Mouse (Mus musculus) lung, embryonic 16.5 days (tissue): Measurements from ENCODE around the gene Lypd6b. TPM values are rescaled to one million over a fixed set of nuclear protein-coding genes. Genes with fewer than 3 reads are reported as not detected.

Experiments used
- ATAC-seq: fragments of 200-750 bp; cut with Nextera tagmentation; 2 replicates; pipeline ENCODE4 v1.8.0; 2017; ENCODE audit warnings: low read depth, mild to moderate bottlenecking, moderate library complexity
- H3K27ac ChIP-seq: fragments of 300-500 bp; sonication (generic); 2 replicates; pipeline ENCODE4 v1.5.1; 2014; ENCODE audit warnings: mild to moderate bottlenecking, control low read depth, low read length
- H3K27me3 ChIP-seq: fragments of 300-500 bp; sonication (generic); 2 replicates; pipeline ENCODE4 v1.6.1; 2014; ENCODE audit warnings: low read depth, low read length, mixed read lengths; ENCODE audit not compliant: control insufficient read depth, insufficient read depth
- H3K36me3 ChIP-seq: fragments of 300-500 bp; sonication (generic); 2 replicates; pipeline ENCODE4 v1.6.1; 2014; ENCODE audit warnings: low read length; ENCODE audit not compliant: control insufficient read depth, insufficient read depth
- H3K4me1 ChIP-seq: fragments of 300-500 bp; sonication (generic); replicated peaks from 2 replicates; pipeline ENCODE4 v1.6.1; 2014; ENCODE audit warnings: low read length, mixed read lengths; ENCODE audit not compliant: control insufficient read depth, insufficient read depth
- H3K4me2 ChIP-seq: fragments of 300-500 bp; sonication (generic); 2 replicates; pipeline ENCODE4 v1.6.1; 2014; ENCODE audit warnings: low read depth, low read length, control low read depth
- H3K4me3 ChIP-seq: fragments of 300-500 bp; sonication (generic); 2 replicates; pipeline ENCODE4 v1.5.1; 2014; ENCODE audit warnings: mild to moderate bottlenecking, low read length, control low read depth
- H3K9ac ChIP-seq: fragments of 300-500 bp; sonication (generic); 2 replicates; pipeline ENCODE4 v1.6.1; 2014; ENCODE audit warnings: low read length, control low read depth
- H3K9me3 ChIP-seq: fragments of 300-500 bp; sonication (generic); 2 replicates; pipeline ENCODE4 v1.6.1; 2016; ENCODE audit warnings: low read length; ENCODE audit not compliant: control insufficient read depth
- WGBS: fragments of 180-500 bp; shearing (Covaris S2); extraction: QIAGEN DNeasy Blood & Tissue Kit; methylation state at CpG from one replicate; pipeline ENCODE4 v1.1.7; 2014; 5-methylcytosine and 5-hydroxymethylcytosine counted together
- polyA plus RNA-seq: library from polyadenylated mRNA; unstranded; fragments of >200 nt; fragmentation: Nextera tagmentation; extraction: Ambion mirVana; gene quantifications from 2 replicates; pipeline ENCODE4 v1.2.1, GENCODE M21; 2015

Lypd6b gene
- polyA plus RNA-seq, 1 experiment from 2014 or later: 2.2 TPM

DNA sequence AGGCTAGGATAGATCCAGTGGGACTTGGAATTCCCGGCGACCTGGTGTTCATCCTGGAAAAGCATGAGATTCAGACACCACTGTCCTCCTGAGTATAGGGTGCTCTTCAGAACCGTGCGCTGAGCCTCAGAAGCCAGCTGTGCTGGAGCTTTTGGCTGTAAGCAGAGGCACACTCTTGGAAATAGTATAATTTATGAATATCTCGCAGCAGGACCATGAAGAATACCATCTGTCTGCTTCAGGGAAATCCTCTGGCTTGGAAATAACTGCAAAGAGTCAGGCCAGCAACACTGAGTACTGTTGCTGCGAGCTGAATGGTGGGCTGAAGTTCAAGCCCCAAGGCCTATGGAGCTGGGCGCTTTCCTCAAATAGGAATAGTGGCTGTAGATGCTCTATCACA lies 29.9 kb upstream of the Lypd6b start:
- 73% methylated on average over 7 of the region's 7 CpGs for WGBS
- no peaks in the 10 kb centered on the region for H3K4me1 ChIP-seq
- no peak overlapping the region for H3K27ac ChIP-seq
- ATAC-seq: peak; percentile 60; the same call in 1 of the 2 replicates
- no peaks in the 10 kb centered on the region for H3K36me3 ChIP-seq
- no peak overlapping the region for H3K4me2 ChIP-seq
- no peak overlapping the region for H3K4me3 ChIP-seq
- peaks cover 3% of the 10 kb centered on the region; the same call in 1 of the 2 replicates for H3K9me3 ChIP-seq
- no peak overlapping the region for H3K9ac ChIP-seq
- H3K27me3 ChIP-seq: no peaks in the 10 kb centered on the region; the same call in none of the 2 replicates

- no peak overlapping the region for H3K27ac ChIP-seq
- 33% methylated on average over 7 of the region's 7 CpGs for WGBS
- H3K4me3 ChIP-seq: no peak overlapping the region
- H3K9ac ChIP-seq: no peak overlapping the region
- no peaks in the 10 kb centered on the region for H3K36me3 ChIP-seq
- peaks cover 3% of the 10 kb centered on the region; the same call in 1 of the 2 replicates for H3K9me3 ChIP-seq
- peaks cover 20% of the 10 kb centered on the region for H3K27me3 ChIP-seq
- H3K4me2 ChIP-seq: no peak overlapping the region
- ATAC-seq: peak; percentile 86
- no peaks in the 10 kb centered on the region for H3K4me1 ChIP-seq
Observed at GRCm38 (mm10) chr2:49764331-49764946, 23.0 kb upstream of the Lypd6b start.

- H3K27me3 ChIP-seq: peaks cover 20% of the 10 kb centered on the region
- H3K4me3 ChIP-seq: no peak overlapping the region
- ATAC-seq: no peak
- H3K9me3 ChIP-seq: no peaks in the 10 kb centered on the region
- H3K9ac ChIP-seq: no peak overlapping the region
- H3K36me3 ChIP-seq: no peaks in the 10 kb centered on the region
- 0 out of 2 replicates have a peak, but pooled peaks cover 7% of the 10 kb centered on the region for H3K4me1 ChIP-seq
- H3K27ac ChIP-seq: no peak overlapping the region
- no peak overlapping the region for H3K4me2 ChIP-seq
- 70% methylated on average over 2 of the region's 2 CpGs for WGBS
Observed at GRCm38 (mm10) chr2:49768916-49769315, 18.6 kb upstream of the Lypd6b start.

DNA sequence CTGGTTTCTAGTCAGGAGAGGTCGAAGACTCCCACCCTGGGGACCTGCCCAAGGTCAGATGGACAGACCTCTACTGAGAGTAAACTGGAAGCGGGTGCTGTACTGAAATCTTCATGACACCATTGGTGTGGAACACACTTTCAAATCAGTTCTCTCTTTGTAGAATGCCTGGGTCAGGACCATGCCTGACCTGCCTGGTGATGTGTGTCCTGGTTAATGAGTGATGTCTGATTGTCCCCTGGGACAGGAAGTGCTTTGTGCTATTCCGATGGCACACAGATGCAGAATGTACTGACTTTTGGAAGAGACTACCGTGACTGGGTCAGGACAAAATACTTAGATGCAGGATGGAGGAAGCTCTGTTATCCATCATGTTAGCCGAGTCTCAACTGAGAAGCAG lies 17.0 kb upstream of the Lypd6b start:
- Histone ChIP-seq H3K36me3 (no peaks in the 10 kb centered on the region), H3K9ac (no peak overlapping the region), H3K9me3 (no peaks in the 10 kb centered on the region), H3K4me3 (no peak overlapping the region), H3K4me2 (no peak overlapping the region), H3K27ac (no peak overlapping the region), H3K27me3 (peaks cover 20% of the 10 kb centered on the region), H3K4me1 (0 out of 2 replicates have a peak, but pooled peaks cover 7% of the 10 kb centered on the region)
- 65% methylated on average over 5 of the region's 5 CpGs for WGBS
- ATAC-seq: no peak

DNA sequence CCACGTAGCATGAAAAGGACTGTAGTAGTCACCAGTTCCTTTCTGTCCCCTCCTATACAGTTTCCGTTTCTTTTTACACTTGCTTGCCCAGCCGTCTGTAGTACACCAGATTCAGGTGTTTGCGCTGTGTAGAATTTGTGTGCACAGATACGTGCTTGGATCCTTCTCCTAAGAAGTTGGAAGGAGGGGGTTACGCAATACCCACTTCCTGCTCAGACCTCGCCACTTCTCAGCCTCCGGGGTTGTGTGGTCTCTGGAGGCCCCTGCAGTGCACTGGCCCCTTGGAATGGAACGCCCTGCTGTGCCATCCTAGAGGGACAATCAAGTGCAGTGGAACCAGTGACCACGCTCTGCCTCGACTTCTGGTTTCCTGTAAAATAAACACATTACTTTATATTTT lies 16.3 kb upstream of the Lypd6b start:
- WGBS: 35% methylated on average over 11 of the region's 11 CpGs
- peak; percentile 84 for ATAC-seq
- Histone ChIP-seq H3K9ac (no peak overlapping the region), H3K9me3 (no peaks in the 10 kb centered on the region), H3K36me3 (no peaks in the 10 kb centered on the region), H3K4me1 (0 out of 2 replicates have a peak, but pooled peaks cover 7% of the 10 kb centered on the region), H3K27ac (no peak overlapping the region), H3K27me3 (peaks cover 16% of the 10 kb centered on the region), H3K4me2 (peak overlapping the region; percentile 12; the same call in 1 of the 2 replicates), H3K4me3 (no peak overlapping the region)

DNA sequence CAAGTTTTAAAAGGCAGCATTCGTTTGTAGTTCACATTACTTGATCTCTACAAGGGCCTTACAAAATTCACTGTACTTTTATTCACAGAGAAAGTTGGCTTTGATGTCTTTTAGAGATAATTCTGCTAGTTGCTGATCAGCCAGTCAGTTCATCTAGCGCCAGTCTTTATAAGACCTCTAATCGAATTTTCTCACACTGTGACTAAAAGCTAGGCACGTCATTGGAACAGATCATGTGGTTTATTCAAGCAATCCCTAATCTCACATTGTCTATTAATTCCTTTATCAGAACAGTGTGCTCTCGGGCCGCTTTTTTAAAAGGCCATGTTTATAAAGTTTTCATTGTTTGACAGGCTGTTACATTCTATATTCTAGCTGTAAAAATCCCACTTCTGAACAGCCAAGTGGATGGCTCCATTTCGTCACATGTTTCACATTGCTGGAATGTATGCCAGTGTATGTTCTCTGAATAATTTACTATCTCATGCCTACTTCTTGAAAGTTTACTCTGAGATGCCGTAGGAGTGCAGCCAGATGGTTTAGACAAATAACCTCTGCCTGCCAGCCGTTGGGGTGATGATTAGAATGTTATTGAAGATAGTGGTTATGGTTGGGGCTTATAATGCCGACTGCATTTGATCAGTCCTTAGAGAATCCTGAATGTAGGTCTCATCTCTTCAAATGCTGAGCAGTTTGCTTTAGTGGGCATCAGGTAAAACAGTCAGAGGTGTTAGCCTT lies 14.1 kb upstream of the Lypd6b start:
- Histone ChIP-seq H3K4me1 (0 out of 2 replicates have a peak, but pooled peaks cover 7% of the 10 kb centered on the region), H3K4me2 (no peak overlapping the region)
- WGBS: 41% methylated on average over 10 of the region's 10 CpGs

GRCm38 (mm10) chr2:49774180-49774579 lies 13.3 kb upstream of the Lypd6b start:
- Histone ChIP-seq H3K27me3 (no peaks in the 10 kb centered on the region), H3K4me1 (0 out of 2 replicates have a peak, but pooled peaks cover 7% of the 10 kb centered on the region), H3K36me3 (no peaks in the 10 kb centered on the region), H3K27ac (no peak overlapping the region), H3K4me3 (no peak overlapping the region), H3K9ac (no peak overlapping the region), H3K9me3 (no peaks in the 10 kb centered on the region), H3K4me2 (no peak overlapping the region)
- no peak for ATAC-seq

More for the DNA sequence above, 14.1 kb upstream of the Lypd6b start:
- no peak overlapping the region for H3K4me3 ChIP-seq
- H3K27ac ChIP-seq: no peak overlapping the region
- no peaks in the 10 kb centered on the region for H3K9me3 ChIP-seq
- no peak for ATAC-seq
- H3K27me3 ChIP-seq: 0 out of 2 replicates have a peak, but pooled peaks cover 1% of the 10 kb centered on the region
- H3K36me3 ChIP-seq: no peaks in the 10 kb centered on the region
- no peak overlapping the region for H3K9ac ChIP-seq

DNA sequence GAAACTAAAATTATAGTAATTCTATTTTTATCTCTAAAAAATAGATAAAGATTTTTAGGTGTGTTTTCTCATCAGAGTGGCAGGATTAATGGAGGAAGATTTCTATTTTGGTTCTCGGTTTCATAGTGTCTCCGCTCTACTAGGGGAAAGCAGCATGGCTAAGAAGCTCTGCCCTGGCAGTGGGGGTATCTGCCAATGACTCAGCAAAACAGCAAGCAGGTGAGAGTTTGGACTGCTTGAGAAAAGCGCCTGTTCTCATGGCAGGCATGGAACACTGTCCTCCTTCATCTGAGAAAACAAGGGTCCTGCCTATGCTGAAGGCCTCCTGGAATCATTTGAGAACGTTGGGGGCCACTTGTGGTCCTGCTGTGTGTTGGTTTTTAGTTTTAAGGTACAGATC lies 12.3 kb upstream of the Lypd6b start:
- no peak overlapping the region for H3K27ac ChIP-seq
- no peaks in the 10 kb centered on the region for H3K27me3 ChIP-seq
- H3K4me1 ChIP-seq: 0 out of 2 replicates have a peak, but pooled peaks cover 7% of the 10 kb centered on the region
- no peak overlapping the region for H3K4me3 ChIP-seq
- no peaks in the 10 kb centered on the region for H3K9me3 ChIP-seq
- H3K4me2 ChIP-seq: no peak overlapping the region
- no peaks in the 10 kb centered on the region for H3K36me3 ChIP-seq
- H3K9ac ChIP-seq: no peak overlapping the region
- ATAC-seq: no peak
- WGBS: 83% methylated on average over 4 of the region's 4 CpGs

DNA sequence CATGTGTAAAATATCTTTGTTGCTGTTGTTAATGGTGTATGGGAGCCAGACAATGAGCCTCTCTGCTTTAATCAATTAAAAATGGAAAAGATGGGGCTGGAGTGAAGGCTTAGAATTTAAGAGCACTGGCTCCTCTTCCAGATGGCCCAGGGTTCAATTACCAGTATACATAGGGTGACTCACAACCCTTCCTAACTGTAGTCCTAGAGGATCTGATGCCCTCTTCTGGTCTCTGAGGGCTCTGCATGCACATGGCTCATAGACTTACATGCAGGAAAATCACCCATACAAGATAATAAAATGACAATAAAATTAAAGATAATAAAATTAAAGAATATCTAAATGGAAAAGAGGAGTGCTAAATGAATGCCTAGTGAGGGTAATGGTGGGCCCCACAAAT lies 11.8 kb upstream of the Lypd6b start:
- no peak for ATAC-seq
- Histone ChIP-seq H3K9me3 (no peaks in the 10 kb centered on the region), H3K4me3 (no peak overlapping the region)

More for the DNA sequence above, 11.8 kb upstream of the Lypd6b start:
- H3K4me2 ChIP-seq: no peak overlapping the region
- H3K9ac ChIP-seq: no peak overlapping the region
- H3K27me3 ChIP-seq: no peaks in the 10 kb centered on the region
- 0 out of 2 replicates have a peak, but pooled peaks cover 4% of the 10 kb centered on the region for H3K4me1 ChIP-seq
- H3K27ac ChIP-seq: no peak overlapping the region
- H3K36me3 ChIP-seq: no peaks in the 10 kb centered on the region
